Mouse (Mus musculus): ENCODE results near the gene Acan.
A peak's percentile ranks its signal among the peaks of the same experiment; 100 is the strongest.

DNA sequence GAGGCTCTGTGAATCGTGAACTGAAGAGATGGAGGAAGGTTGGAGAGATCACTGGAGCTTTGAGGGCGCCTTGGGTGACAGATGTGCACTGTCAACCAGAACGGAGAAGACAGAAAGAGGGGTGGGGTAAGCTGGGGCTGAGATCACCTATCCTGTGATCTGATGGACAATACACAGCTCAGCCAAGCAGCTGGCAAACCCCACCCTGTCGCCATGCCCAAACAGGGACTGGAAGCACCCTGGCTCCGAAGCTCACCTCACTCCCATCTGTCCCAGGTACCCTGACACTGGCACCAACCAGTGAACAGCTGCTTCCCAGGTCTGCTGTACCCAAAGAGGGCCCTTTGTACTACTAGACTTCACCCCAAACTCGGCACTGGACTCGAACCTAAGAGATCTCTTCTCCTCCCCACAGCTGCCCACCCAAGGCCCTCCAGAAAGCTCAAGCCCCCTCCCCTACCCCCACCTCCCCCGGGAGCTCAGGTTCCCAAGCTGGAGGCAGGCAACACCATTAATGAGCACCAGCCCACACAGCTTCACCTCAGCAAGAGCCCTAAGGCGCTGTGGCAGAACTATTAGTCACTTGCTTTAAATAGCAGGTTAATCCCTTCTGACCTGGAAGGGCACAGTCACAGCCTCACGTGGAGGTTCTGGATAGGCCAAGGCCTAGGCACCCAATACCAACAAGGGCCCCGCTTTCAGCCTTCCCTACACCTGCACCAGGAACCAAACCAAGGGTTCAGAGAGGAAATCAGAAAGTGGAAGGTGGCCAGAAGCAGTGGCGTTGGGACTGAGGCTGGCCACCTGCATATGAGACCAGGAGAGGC is 93.9 kb downstream of the Acan start:
- no peak for TF ChIP-seq EP300 (IDR thresholded peaks at IDR 0.05; ENCODE audit: insufficient read depth, low read depth, low read length)
- peak; percentile 18; the same call in 1 of the 2 replicates for TF ChIP-seq POLR2A (IDR thresholded peaks at IDR 0.05; ENCODE audit: insufficient read depth, low read depth, low read length)
- no peak for TF ChIP-seq CTCF (IDR thresholded peaks at IDR 0.05)
